Mouse (Mus musculus) stomach, embryonic 14.5 days (tissue): ENCODE data around the gene Ndrg2. TPM values are rescaled to one million over a fixed set of nuclear protein-coding genes. Genes with fewer than 3 reads are reported as not detected.
A peak's percentile ranks its signal among the peaks of the same experiment; 100 is the strongest.

ENCODE experiments used
- ATAC-seq: fragments of 200-750 bp; cut with Nextera tagmentation; 2 replicates; pipeline ENCODE4 v1.8.0; 2017; ENCODE audit warnings: low read depth, moderate TSS enrichment; ENCODE audit not compliant: insufficient number of reproducible peaks, insufficient read depth, low FRiP score
- H3K27ac ChIP-seq: fragments of 300-500 bp; sonication (generic); 2 replicates; pipeline ENCODE4 v1.5.1; 2014; ENCODE audit warnings: mild to moderate bottlenecking, low read length, moderate library complexity, mixed read lengths
- H3K27me3 ChIP-seq: fragments of 300-500 bp; sonication (generic); 2 replicates; pipeline ENCODE4 v1.6.1; 2014; ENCODE audit warnings: low read length, control low read depth, mixed read lengths; ENCODE audit not compliant: control insufficient read depth, insufficient read depth
- H3K36me3 ChIP-seq: fragments of 300-500 bp; sonication (generic); 2 replicates; pipeline ENCODE4 v1.6.1; 2014; ENCODE audit warnings: mild to moderate bottlenecking, control low read depth, low read length, moderate library complexity, mixed read lengths; ENCODE audit not compliant: control insufficient read depth, insufficient read depth
- H3K4me1 ChIP-seq: fragments of 300-500 bp; sonication (generic); 2 replicates; pipeline ENCODE4 v1.6.1; 2014; ENCODE audit warnings: low read length, control low read depth, mixed read lengths; ENCODE audit not compliant: control insufficient read depth, insufficient read depth
- H3K4me2 ChIP-seq: fragments of 300-500 bp; sonication (generic); replicated peaks from 2 replicates; pipeline ENCODE4 v1.6.1; 2014; ENCODE audit warnings: low read depth, low read length, control low read depth
- H3K4me3 ChIP-seq: fragments of 300-500 bp; sonication (generic); 2 replicates; pipeline ENCODE4 v1.5.1; 2014; ENCODE audit warnings: low read depth, low read length, control low read depth
- H3K9ac ChIP-seq: fragments of 300-500 bp; sonication (generic); replicated peaks from 2 replicates; pipeline ENCODE4 v1.6.1; 2014; ENCODE audit warnings: low read depth, mild to moderate bottlenecking, control low read depth, low read length, moderate library complexity, mixed read lengths
- H3K9me3 ChIP-seq: fragments of 300-500 bp; sonication (generic); 2 replicates; pipeline ENCODE4 v1.6.1; 2016; ENCODE audit warnings: low read depth, low read length, control low read depth; ENCODE audit not compliant: control insufficient read depth
- WGBS: fragments of 180-500 bp; shearing (Covaris S2); extraction: QIAGEN DNeasy Blood & Tissue Kit; methylation state at CpG from one replicate; pipeline ENCODE4 v1.1.7; 2014; 5-methylcytosine and 5-hydroxymethylcytosine counted together
- polyA plus RNA-seq: library from polyadenylated mRNA; unstranded; fragments of >200 nt; fragmentation: Nextera tagmentation; extraction: Ambion mirVana; gene quantifications from 2 replicates; pipeline ENCODE4 v1.2.1, GENCODE M21; 2014

Ndrg2 gene
- polyA plus RNA-seq, 1 experiment from 2014 or later = 54.6 TPM

- H3K9ac ChIP-seq = no peak overlapping the region
- no peaks in the 10 kb centered on the region for H3K4me1 ChIP-seq
- no peaks in the 10 kb centered on the region for H3K9me3 ChIP-seq
- no peak overlapping the region for H3K4me2 ChIP-seq
- no peaks in the 10 kb centered on the region for H3K27me3 ChIP-seq
- H3K36me3 ChIP-seq = peaks cover 39% of the 10 kb centered on the region
- no peak overlapping the region for H3K4me3 ChIP-seq
- 22% methylated on average over 10 of the region's 10 CpGs for WGBS
- no peak overlapping the region for H3K27ac ChIP-seq
- ATAC-seq = peak; percentile 59; the same call in 1 of the 2 replicates
Observed at GRCm38 (mm10) chr14:51893094-51893794, 20.7 kb downstream of the Ndrg2 start.

GRCm38 (mm10) chr14:51892191-51892939 lies 21.6 kb downstream of the Ndrg2 start, which contains the start of gene Slc39a2:
Gene Slc39a2, plus strand, starts transcription at chr14:51892889.
- peaks cover 43% of the 10 kb centered on the region for H3K36me3 ChIP-seq
- WGBS = 88% methylated on average over 8 of the region's 9 CpGs
- no peaks in the 10 kb centered on the region for H3K9me3 ChIP-seq
- H3K9ac ChIP-seq = no peak within 1 kb of the TSS
- ATAC-seq = no peak
- H3K4me1 ChIP-seq = no peaks in the 10 kb centered on the region
- no peak within 1 kb of the TSS for H3K4me3 ChIP-seq
- no peaks in the 10 kb centered on the region for H3K27me3 ChIP-seq
- no peak within 1 kb of the TSS for H3K27ac ChIP-seq
- H3K4me2 ChIP-seq = no peak within 1 kb of the TSS

GRCm38 (mm10) chr14:51889833-51890232 lies 24.1 kb downstream of the Ndrg2 start:
- H3K27ac ChIP-seq = no peak overlapping the region
- WGBS = 92% methylated on average over 6 of the region's 6 CpGs
- H3K36me3 ChIP-seq = peaks cover 50% of the 10 kb centered on the region

GRCm38 (mm10) chr14:51886051-51886450 lies 27.9 kb downstream of the Ndrg2 start:
- Histone ChIP-seq H3K4me3 (no peak overlapping the region; the same call in 1 of the 2 replicates), H3K9me3 (no peaks in the 10 kb centered on the region), H3K27me3 (no peaks in the 10 kb centered on the region), H3K36me3 (peaks cover 37% of the 10 kb centered on the region), H3K4me1 (peaks cover 10% of the 10 kb centered on the region), H3K27ac (no peak overlapping the region), H3K4me2 (peak overlapping the region; percentile 85), H3K9ac (no peak overlapping the region)
- WGBS = 61% methylated on average over 6 of the region's 6 CpGs
- ATAC-seq = no peak

More at GRCm38 (mm10) chr14:51889833-51890232, 24.1 kb downstream of the Ndrg2 start:
- H3K9ac ChIP-seq = no peak overlapping the region
- no peaks in the 10 kb centered on the region for H3K9me3 ChIP-seq
- H3K27me3 ChIP-seq = no peaks in the 10 kb centered on the region
- ATAC-seq = no peak
- H3K4me3 ChIP-seq = no peak overlapping the region
- H3K4me2 ChIP-seq = no peak overlapping the region
- H3K4me1 ChIP-seq = peaks cover 10% of the 10 kb centered on the region

- Histone ChIP-seq H3K27ac (peak within 1 kb of the TSS; percentile 75), H3K4me2 (peak within 1 kb of the TSS; percentile 85), H3K27me3 (no peaks in the 10 kb centered on the region), H3K36me3 (peaks cover 24% of the 10 kb centered on the region), H3K4me3 (peak within 1 kb of the TSS; percentile 65), H3K4me1 (peaks cover 10% of the 10 kb centered on the region), H3K9me3 (no peaks in the 10 kb centered on the region), H3K9ac (peak within 1 kb of the TSS; percentile 61)
- WGBS = under 1% methylated on average over 43 of the region's 43 CpGs
- peak; percentile 95 for ATAC-seq
Observed at GRCm38 (mm10) chr14:51884598-51885331, 29.2 kb downstream of the Ndrg2 start, which contains the start of gene Mettl17. Gene Mettl17, plus strand, starts transcription at chr14:51884842.

- under 1% methylated on average over 14 of the region's 14 CpGs for WGBS
- peak; percentile 39 for ATAC-seq
Observed at GRCm38 (mm10) chr14:51884031-51884544, 29.9 kb downstream of the Ndrg2 start.

GRCm38 (mm10) chr14:51883527-51884030 lies 30.4 kb downstream of the Ndrg2 start:
- Histone ChIP-seq H3K4me2 (peak overlapping the region; percentile 85), H3K9ac (no peak overlapping the region), H3K27ac (peak overlapping the region; percentile 75), H3K4me1 (peaks cover 10% of the 10 kb centered on the region), H3K9me3 (no peaks in the 10 kb centered on the region), H3K4me3 (peak overlapping the region; percentile 65; the same call in 1 of the 2 replicates), H3K36me3 (peaks cover 13% of the 10 kb centered on the region; the same call in 1 of the 2 replicates), H3K27me3 (no peaks in the 10 kb centered on the region)
- ATAC-seq = peak; percentile 35; the same call in 1 of the 2 replicates
- 4% methylated on average over 4 of the region's 4 CpGs for WGBS

More at GRCm38 (mm10) chr14:51884031-51884544, 29.9 kb downstream of the Ndrg2 start:
- Histone ChIP-seq H3K9ac (no peak overlapping the region), H3K27me3 (no peaks in the 10 kb centered on the region), H3K4me3 (peak overlapping the region; percentile 65), H3K9me3 (no peaks in the 10 kb centered on the region), H3K36me3 (peaks cover 18% of the 10 kb centered on the region; the same call in 1 of the 2 replicates), H3K4me1 (peaks cover 10% of the 10 kb centered on the region), H3K4me2 (peak overlapping the region; percentile 85), H3K27ac (peak overlapping the region; percentile 75)
